Mouse (Mus musculus) right cerebral cortex, postnatal 10 days (tissue): Measurements from ENCODE around the gene Casp8.
A peak's percentile ranks its signal among the peaks of the same experiment; 100 is the strongest.
"Not testable (repeated sequence)": the region's sequence is repeated elsewhere in the genome, so short reads cannot be mapped to it uniquely, and the experiment has no call there.

Experiments used
- DNase-seq, 2 experiments: peaks; one replicate each; pipeline ENCODE4 v3.0.0; 2021; ENCODE audit warnings: low spot score in 2 of 2

The Casp8 gene

DNA sequence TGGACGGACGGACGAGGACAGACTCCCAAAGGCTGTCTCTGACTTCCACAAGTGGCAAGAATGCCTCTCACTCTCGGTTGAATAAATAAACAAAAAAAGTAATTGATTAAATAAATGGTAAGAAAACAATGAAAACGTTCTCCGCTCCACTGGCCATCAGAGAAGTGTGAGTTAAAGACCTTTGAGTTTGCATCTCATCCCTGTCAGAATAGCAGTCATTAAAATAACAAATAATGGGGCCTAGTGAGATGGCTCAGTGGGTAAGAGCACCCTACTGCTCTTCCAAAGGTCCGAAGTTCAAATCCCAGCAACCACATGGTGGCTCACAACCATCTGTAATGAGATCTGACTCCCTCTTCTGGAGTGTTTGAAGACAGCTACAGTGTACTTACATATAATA lies 5.5 kb downstream of the Casp8 start:
- not testable (repeated sequence) for DNase-seq

- no peak for DNase-seq
These were observed 6.5 kb downstream of the Casp8 start for GRCm38 (mm10) chr1:58801558-58802285.

- DNase-seq = peak; percentile 37 to 46
These were observed 7.4 kb downstream of the Casp8 start for GRCm38 (mm10) chr1:58802322-58803273.

GRCm38 (mm10) chr1:58803531-58803930 lies 8.4 kb downstream of the Casp8 start:
- DNase-seq = no peak

DNA sequence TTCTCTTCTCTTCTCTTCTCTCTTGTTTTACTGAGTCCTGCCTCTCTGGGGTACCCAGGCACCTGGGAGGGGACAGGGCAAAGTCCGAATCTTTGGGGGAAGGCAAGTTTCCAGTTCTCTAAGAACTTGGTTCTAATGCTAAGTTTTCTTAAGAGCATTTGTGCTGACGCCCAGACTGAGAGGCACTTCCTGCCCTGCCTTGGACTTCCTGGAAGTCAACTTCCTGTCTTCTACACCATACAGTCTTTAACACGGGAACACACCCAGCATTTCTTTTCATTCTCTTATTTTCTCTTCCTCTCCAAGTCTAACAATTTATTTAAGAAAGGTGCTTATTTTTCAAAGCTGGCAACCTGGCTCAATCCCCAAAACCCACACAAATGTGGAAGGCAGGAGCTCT lies 11.5 kb downstream of the Casp8 start:
- no peak for DNase-seq

DNA sequence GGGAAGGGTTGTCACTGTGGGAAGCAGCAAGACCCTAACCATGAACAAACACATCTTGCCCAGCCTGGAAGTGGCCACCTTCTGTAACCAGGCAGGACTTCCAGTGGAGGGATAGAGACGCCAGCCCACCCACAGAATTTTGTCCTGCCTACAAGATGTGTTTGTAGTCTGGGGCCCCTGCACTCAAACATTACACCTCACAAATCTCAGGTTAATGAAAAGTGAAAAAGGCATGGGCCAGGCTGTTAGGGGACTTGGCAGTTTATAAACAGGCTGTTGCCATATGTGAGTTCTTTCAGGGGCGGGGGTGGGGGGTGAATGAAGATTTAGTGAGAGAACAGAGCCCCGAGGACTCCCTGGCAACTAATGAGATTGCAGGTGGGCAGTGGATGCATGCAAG lies 31.1 kb downstream of the Casp8 start:
- DNase-seq = no peak

- DNase-seq = no peak
These were observed 35.6 kb downstream of the Casp8 start for GRCm38 (mm10) chr1:58830741-58831140.

DNA sequence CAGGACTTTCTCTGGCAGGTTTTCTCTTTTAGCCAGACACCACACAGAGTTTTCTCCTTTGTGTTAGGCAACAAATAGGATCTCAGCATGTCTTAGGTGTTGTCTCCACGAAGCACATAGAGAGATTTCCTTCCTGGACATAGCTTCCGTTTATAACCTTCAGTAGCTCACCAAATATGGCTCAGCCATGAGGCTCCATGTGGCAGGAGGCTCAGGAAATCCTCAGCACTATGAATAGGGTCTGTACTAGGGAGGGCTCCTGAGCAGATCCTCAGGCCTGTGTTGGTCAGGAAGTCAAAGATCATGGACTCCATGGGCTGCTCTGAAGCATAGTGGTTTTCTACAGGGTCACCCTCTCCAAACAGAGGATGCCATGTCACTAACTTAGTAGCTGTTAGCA lies 37.0 kb downstream of the Casp8 start:
- DNase-seq = no peak

DNA sequence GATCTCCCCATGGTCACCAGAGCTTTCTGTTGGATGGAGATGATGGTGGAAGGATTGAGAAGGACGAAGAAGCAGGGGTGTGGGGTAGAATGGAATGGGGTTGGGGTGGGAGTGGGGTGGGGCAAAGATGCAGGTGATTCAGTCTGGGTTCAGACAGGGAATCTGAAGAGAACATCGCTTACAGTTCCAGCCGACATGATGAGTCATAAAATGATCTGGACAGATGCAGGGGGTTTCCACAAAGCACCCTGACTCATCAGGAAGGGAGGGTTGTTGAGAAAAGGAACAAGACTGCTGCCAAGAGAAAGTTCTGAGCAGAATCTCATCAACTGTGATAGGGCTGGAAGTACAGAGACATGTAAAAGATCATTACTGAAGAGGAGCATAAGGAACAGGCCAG lies 61.6 kb downstream of the Casp8 start:
- DNase-seq = not testable (repeated sequence)

DNA sequence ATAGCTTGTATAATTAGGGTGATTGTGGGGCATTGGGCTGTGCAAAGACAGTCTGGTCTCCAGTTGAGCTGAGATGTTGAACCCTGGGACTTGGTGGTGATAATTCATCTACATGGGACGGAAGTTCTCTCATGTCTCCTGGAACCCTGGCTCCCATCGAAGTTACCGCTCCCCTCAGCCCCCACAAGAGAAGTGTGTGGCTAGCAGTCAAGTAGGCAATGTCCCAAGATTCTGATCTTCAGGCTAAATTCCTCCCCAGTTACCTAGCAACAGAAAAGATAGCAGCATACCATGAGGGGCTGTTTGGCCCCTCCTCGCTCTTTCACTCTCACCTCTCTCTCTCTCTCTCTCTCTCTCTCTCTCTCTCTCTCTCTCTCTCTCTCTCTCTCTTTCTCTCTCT lies 64.0 kb downstream of the Casp8 start:
- peak in 1 of 2 experiments; percentile 26 for DNase-seq

DNA sequence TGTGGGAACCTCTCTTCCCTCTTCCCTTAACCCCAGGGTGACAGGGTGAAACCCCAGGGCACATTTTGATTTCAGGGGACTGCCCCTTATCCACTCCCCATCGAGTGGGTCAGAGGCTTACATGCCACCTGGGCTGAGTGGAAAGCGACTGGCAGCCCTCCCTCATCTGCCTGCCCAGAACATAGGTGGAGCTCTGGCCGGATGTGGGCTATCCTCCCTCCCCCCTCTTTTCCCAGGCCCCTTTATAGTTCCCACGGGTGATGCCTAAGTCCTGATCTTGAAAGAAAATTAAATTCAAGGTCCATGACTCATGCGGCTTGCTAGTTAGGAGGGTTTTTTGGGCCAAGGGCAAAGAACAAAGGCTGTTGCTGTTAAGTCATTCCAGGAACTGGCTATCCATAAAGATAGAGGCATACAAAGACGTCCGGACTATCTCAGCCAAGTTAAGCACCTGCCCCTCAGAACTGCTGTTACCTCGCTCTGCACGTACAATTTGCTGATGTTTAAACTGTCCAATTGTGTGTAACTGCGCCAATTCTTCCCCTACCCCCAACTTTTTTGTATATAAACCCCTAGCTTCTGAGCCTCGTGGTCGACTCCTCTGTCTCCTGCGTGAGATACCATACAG lies 64.7 kb downstream of the Casp8 start:
- not testable (repeated sequence) for DNase-seq

- DNase-seq = not testable (repeated sequence)
These were observed 65.4 kb downstream of the Casp8 start for GRCm38 (mm10) chr1:58860586-58860985.

DNA sequence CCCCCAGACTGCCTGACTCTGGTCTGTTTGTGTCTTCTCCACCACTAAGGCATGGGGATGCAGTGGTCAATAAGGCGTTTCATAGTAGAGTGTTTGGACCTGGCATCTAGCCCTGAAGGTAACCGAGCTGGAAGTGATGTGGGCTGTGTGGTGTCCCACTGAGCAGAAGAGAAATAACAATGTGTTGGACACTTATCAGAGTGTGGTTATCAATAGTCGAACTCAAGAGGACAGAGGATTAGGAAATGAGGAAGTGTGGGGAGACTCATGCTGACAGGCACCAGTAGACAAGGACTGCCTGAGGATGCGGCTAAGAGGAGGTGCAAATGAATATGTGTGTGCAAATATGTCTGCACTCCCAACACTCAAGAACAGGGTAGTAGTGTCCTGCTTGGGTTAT lies 81.3 kb downstream of the Casp8 start:
- not testable (repeated sequence) for DNase-seq

DNA sequence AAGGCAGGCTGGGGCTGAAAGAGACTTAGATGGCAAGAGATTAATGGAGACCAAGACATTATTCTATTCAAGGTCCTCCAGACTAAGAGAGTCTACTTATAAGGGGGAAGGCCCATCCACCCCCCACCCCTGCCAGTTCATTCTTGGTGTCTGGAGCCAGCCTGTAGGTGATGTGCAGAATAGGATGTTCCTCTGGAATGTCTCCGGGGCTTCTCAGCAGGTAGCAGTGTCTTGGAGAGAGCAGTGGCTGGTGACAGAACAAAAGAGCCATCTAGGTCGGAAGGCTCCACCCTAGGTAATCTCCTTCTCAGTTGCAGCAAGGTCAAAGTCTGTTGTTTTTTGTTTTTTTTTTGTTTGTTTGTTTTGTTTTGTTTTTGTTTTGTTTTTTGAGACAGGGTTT lies 84.1 kb downstream of the Casp8 start:
- not testable (repeated sequence) for DNase-seq

DNA sequence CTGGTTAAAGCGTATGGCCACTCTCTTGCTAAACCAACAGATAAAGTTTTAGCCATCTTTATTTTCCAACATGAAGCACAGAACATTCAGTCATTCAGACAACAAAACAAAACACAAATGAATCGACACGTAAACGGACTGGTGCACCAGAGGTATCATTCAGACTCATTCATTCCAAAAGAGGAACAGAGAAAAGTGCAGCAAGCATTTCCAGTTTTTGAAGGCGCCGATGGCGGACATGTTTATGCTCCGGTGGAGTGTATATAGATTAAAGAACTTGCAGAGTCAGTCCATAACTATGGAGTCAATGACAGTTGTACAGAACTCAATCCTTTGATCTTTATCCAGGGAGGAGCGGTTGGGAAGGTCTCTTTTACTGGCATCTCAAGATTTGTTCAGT lies 88.1 kb downstream of the Casp8 start:
- not testable (repeated sequence) for DNase-seq

DNA sequence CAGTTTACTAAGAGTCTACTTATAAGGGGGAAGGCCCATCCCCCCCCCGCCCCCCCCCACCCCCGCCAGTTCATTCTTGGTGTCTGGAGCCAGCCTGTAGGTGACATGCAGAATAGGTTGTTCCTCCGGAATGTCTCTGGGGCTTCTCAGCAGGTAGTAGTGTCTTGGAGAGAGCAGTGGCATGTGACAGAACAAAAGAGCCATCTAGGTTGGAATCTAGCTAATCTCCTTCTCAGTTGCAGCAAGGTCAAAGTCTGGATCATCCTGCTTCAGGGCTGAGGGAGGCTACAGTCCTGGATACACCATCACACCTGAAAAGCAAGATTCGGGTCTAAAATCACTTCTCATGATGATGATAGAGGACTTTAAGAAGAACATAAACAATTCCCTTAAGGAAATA lies 90.5 kb downstream of the Casp8 start:
- DNase-seq = no peak

GRCm38 (mm10) chr1:58889826-58890546 lies 94.8 kb downstream of the Casp8 start:
- DNase-seq = no peak

GRCm38 (mm10) chr1:58890697-58891290 lies 95.6 kb downstream of the Casp8 start:
- not testable (repeated sequence) for DNase-seq

- not testable (repeated sequence) for DNase-seq
These were observed 96.5 kb downstream of the Casp8 start for GRCm38 (mm10) chr1:58891481-58892170.

- not testable (repeated sequence) for DNase-seq
These were observed 97.2 kb downstream of the Casp8 start for GRCm38 (mm10) chr1:58892386-58892785.
